Mouse (Mus musculus) large intestine, adult 2 months (tissue): ENCODE results near the gene Gm13279. TPM values are rescaled to one million over a fixed set of nuclear protein-coding genes. Genes with fewer than 3 reads are reported as not detected.
A peak's percentile ranks its signal among the peaks of the same experiment; 100 is the strongest.
"Not testable (repeated sequence)": the region's sequence is repeated elsewhere in the genome, so short reads cannot be mapped to it uniquely, and the experiment has no call there.

Source experiments
- DNase-seq: peaks from one replicate; pipeline ENCODE4 v3.0.0-alpha.2; 2012; ENCODE audit warnings: low read depth, low spot score
- WGBS: fragments of 180-500 bp; shearing (Covaris S2); methylation state at CpG from one replicate; pipeline ENCODE4 v1.1.7; 2018; 5-methylcytosine and 5-hydroxymethylcytosine counted together
- polyA plus RNA-seq: library from polyadenylated mRNA; depleted of rRNA; stranded (reverse); fragments of >200 nt; gene quantifications from 2 replicates; pipeline ENCODE4 v1.2.3, GENCODE M21; 2012; rRNA removed

Gene Gm13279
- polyA plus RNA-seq, result not detected in 2 replicates

DNA sequence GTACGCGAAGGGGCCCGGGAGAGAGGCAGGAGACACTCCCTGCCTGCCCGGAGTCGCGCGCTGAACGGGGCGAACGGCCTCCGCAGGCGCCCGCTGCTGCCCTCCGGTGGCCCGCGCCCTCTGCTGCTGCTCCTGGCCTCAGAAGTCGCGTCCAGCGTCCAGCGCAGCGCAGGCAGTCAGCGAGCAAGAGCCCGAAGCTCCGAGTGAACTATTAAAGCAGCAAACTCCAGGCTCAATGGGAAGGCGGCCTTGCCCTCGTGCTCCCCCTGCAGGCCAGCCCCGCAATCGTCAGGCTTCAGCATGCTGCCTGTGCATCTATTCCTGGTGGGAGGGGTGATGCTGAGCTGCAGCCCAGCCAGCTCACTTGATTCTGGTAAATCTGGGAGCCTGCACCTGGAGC is at the start of gene Gm13279:
Gene Gm13279, plus strand, starts transcription at position 301 of the 400 bp plus-strand sequence.
- no CpG with 5 or more reads among the region's 28 CpGs for WGBS
- DNase-seq, result not testable (repeated sequence)

DNA sequence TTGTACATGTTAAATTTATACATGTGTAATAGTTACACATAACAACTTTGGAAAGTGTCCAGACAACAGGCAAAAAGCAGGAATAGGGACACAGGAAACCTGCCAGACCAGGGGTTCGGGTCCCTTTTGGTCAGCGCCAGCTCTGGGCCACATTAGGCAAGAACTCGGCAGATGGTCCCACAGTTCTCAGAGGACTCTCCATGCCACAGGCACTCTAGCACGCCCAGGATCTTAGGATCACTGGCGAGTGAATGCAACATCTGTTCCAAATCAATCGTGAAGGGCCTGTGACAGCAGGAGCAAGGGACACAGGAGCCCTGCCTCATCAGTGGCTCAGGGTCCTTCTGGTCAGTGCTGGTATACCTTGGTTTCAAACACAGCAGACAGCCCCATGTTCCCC is 47.3 kb upstream of the Gm13279 start:
- no peak for DNase-seq
- WGBS, result 69% methylated on average over 6 of the region's 6 CpGs

GRCm38 (mm10) chr4:88754818-88755340 is 42.3 kb upstream of the Gm13279 start, which contains the start of gene Gm13271:
Gm13271 (plus strand) TSS chr4:88754868.
- not testable (repeated sequence) for DNase-seq

DNA sequence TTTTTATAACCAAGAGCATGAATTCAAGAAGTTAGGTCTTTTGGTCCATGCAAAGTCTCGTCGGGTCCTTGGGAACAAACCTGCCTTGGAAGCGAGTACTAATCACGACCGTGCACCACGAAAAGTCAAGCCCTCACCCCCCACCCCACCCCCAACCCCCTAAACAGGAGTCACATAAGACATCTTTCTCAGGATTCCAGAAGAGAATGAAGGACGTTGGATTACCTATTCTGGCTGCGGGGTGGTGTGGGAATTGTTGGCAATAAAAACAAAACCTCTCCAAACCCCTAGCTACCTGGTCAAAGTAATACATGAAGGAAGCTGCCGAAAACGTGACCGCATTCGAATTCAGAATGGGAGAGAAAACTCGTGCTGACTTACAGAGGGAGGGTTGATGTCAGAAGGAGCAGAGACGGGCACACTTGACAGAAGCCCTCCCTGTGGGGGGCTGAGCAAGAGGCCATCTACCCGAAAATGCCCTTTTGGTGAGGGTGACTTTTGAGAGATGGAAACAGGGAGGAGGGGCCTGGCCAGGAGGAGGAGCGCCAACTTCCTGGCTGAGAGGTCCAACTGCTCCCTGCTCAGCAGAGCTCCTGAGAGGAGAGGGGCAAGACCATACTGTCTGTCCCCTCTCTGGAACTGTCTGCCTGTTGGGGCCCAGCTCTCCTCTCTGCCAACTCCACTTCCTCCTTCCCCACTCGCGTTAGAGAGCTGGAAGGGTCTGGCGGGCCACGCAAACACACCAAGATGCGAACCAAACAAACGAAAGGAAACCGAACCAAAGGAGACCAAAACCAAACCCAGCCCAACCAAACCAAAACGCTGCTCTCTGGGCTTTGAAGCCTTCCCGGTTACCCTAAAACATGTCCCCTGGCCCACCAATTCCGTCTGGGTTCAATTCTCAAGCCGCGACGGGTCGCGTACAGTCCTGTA is 40.4 kb upstream of the Gm13279 start:
- DNase-seq, result not testable (repeated sequence)
- 8% methylated on average over 29 of the region's 31 CpGs for WGBS

More at GRCm38 (mm10) chr4:88754818-88755340, 42.3 kb upstream of the Gm13279 start, which contains the start of gene Gm13271:
- WGBS, result 84% methylated on average over 15 of the region's 15 CpGs

DNA sequence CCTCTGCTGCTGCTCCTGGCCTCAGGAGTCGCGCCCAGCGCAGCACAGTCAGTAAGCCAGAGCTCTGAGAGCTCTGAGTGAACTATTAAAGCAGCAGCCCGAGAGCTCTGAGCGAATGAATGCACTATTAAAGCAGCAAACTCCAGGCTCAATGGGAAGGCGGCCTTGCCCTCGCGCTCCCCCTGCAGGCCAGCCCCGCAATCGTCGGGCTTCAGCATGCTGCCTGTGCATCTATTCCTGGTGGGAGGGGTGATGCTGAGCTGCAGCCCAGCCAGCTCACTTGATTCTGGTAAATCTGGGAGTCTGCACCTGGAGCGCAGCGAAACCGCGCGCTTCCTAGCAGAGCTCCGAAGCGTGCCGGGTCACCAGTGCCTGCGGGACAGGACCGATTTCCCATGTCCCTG is 39.6 kb upstream of the Gm13279 start:
- peak; percentile 35 for DNase-seq
- under 1% methylated on average over 21 of the region's 21 CpGs for WGBS

DNA sequence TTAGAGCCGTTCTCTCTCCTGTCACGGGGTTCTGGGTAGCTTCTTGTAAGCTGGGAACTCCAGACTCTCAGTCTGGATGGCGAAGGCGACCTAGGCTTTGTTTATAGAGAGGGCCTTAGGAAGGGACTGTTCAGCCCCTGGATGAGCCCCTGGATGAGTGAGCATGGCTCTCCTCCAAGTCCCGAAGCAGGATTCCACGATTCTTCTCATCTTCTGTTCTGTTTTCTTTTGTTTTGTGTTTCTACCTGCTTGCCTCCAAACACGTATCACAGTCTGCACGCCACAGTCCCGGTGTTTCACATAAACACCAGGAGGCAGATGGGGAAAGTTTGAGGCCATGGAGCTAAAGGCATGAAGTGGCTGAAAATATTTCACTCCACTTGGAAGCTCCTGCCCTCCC is 38.4 kb upstream of the Gm13279 start:
- not testable (repeated sequence) for DNase-seq
- WGBS, result 83% methylated on average over 9 of the region's 9 CpGs

DNA sequence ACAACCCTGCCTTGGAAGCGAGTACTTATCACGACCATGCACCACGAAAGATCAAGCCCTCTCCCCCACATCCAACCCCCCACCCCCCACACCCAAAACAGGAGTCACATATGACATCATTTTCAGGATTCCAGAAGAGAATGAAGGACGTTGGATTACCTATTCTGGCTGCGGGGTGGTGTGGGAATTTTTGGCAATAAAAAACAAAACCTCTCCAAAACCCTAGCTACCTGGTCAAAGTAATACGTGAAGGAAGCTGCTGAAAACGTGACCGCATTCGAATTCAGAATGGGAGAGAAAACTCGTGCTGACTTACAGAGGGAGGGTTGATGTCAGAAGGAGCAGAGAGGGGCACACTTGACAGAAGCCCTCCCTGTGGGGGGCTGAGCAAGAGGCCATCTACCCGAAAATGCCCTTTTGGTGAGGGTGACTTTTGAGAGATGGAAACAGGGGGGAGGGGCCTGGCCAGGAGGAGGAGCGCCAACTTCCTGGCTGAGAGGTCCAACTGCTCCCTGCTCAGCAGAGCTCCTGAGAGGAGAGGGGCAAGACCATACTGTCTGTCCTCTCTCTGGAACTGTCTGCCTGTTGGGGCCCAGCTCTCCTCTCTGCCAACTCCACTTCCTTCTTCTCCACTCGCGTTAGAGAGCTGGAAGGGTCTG is 37.5 kb upstream of the Gm13279 start, which contains the start of gene Gm13283:
Gene Gm13283, plus strand, starts transcription at position 510 of the 659 bp plus-strand sequence.
- DNase-seq, result not testable (repeated sequence)

GRCm38 (mm10) chr4:88760431-88760830 is 36.8 kb upstream of the Gm13279 start:
- DNase-seq, result peak; percentile 51

More for the DNA sequence above, 37.5 kb upstream of the Gm13279 start, which contains the start of gene Gm13283:
- 19% methylated on average over 10 of the region's 14 CpGs for WGBS

DNA sequence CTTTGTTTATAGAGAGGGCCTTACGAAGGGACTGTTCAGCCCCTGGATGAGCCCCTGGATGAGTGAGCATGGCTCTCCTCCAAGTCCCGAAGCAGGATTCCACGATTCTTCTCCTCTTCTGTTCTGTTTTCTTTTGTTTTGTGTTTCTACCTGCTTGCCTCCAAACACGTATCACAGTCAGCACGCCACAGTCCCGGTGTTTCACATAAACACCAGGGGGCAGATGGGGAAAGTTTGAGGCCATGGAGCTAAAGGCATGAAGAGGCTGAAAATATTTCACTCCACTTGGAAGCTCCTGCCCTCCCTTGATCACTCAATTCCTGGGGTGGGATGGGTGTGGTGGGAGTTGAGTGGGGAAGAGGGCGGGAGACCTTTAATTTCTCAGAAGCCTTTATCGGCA is 35.4 kb upstream of the Gm13279 start:
- WGBS, result 70% methylated on average over 6 of the region's 8 CpGs
- DNase-seq, result not testable (repeated sequence)

More at GRCm38 (mm10) chr4:88760431-88760830, 36.8 kb upstream of the Gm13279 start:
- whole genome bisulfite sequencing, result 0% methylated on average over 24 of the region's 28 CpGs

DNA sequence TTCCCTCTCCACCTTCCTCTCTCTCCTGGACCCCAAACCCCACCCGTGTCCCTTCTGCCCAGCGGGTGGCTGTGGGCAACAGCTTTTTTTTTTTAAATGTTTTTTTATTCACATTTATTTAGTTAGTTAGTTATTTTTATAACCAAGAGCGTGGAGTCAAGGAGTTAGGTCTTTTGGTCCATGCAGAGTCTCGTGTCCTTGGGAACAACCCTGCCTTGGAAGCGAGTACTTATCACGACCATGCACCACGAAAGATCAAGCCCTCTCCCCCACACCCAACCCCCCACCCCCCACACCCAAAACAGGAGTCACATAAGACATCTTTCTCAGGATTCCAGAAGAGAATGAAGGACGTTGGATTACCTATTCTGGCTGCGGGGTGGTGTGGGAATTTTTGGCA is 34.9 kb upstream of the Gm13279 start:
- not testable (repeated sequence) for DNase-seq
- 49% methylated on average over 9 of the region's 9 CpGs for WGBS

GRCm38 (mm10) chr4:88763384-88764018 is 33.7 kb upstream of the Gm13279 start:
- 3% methylated on average over 34 of the region's 42 CpGs for WGBS
- DNase-seq, result peak; percentile 25

DNA sequence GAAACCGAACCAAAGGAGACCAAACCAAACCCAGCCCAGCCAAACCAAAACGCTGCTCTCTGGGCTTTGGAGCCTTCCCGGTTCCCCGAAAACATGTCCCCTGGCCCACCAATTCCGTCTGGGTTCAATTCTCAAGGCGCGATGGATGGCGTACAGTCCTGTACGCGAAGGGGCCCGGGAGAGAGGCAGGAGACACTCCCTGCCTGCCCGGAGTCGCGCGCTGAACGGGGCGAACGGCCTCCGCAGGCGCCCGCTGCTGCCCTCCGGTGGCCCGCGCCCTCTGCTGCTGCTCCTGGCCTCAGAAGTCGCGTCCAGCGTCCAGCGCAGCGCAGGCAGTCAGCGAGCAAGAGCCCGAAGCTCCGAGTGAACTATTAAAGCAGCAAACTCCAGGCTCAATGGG is 23.7 kb upstream of the Gm13279 start, which contains the start of gene Gm13290:
Gene Gm13290, plus strand, starts transcription at position 301 of the 400 bp plus-strand sequence.
- WGBS, result no CpG with 5 or more reads among the region's 32 CpGs

DNA sequence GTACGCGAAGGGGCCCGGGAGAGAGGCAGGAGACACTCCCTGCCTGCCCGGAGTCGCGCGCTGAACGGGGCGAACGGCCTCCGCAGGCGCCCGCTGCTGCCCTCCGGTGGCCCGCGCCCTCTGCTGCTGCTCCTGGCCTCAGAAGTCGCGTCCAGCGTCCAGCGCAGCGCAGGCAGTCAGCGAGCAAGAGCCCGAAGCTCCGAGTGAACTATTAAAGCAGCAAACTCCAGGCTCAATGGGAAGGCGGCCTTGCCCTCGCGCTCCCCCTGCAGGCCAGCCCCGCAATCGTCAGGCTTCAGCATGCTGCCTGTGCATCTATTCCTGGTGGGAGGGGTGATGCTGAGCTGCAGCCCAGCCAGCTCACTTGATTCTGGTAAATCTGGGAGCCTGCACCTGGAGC is 20.6 kb upstream of the Gm13279 start, which contains the start of gene Gm13289:
Gene Gm13289, plus strand, starts transcription at position 301 of the 400 bp plus-strand sequence.
- DNase-seq, result not testable (repeated sequence)
- WGBS, result no CpG with 5 or more reads among the region's 29 CpGs

More for the DNA sequence above, 23.7 kb upstream of the Gm13279 start, which contains the start of gene Gm13290:
- DNase-seq, result not testable (repeated sequence)

DNA sequence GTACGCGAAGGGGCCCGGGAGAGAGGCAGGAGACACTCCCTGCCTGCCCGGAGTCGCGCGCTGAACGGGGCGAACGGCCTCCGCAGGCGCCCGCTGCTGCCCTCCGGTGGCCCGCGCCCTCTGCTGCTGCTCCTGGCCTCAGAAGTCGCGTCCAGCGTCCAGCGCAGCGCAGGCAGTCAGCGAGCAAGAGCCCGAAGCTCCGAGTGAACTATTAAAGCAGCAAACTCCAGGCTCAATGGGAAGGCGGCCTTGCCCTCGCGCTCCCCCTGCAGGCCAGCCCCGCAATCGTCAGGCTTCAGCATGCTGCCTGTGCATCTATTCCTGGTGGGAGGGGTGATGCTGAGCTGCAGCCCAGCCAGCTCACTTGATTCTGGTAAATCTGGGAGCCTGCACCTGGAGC is 17.6 kb upstream of the Gm13279 start, which contains the start of gene Gm13272:
Gene Gm13272, plus strand, starts transcription at position 301 of the 400 bp plus-strand sequence.
- WGBS, result no CpG with 5 or more reads among the region's 29 CpGs

DNA sequence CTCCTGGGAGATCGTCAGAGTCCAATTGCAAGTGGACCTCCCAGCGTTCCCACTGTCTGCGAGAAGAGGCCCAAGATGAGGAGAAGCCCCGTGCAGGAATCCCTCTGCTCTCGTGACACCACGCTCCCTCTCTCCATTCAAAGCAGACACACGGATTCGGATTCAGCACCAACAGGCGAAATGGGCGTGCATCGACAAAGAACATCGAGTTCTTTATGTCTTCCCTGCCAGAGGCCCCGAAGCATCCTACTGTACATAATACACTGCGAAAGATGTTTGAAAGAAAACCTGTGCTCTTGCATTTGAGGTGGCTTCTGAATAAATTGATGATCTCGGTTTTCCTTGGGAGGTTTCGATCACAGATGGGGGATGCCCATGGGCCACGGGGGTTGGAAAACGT is 16.9 kb upstream of the Gm13279 start:
- DNase-seq, result not testable (repeated sequence)
- 60% methylated on average over 16 of the region's 18 CpGs for WGBS

More for the DNA sequence above, 17.6 kb upstream of the Gm13279 start, which contains the start of gene Gm13272:
- DNase-seq, result not testable (repeated sequence)

DNA sequence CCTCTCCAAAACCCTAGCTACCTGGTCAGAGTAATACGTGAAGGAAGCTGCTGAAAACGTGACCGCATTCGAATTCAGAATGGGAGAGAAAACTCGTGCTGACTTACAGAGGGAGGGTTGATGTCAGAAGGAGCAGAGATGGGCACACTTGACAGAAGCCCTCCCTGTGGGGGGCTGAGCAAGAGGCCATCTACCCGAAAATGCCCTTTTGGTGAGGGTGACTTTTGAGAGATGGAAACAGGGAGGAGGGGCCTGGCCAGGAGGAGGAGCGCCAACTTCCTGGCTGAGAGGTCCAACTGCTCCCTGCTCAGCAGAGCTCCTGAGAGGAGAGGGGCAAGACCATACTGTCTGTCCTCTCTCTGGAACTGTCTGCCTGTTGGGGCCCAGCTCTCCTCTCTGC is 15.4 kb upstream of the Gm13279 start, which contains the start of gene Ifnz:
Gene Ifnz, plus strand, starts transcription at position 301 of the 400 bp plus-strand sequence.
- 18% methylated on average over 4 of the region's 7 CpGs for WGBS
- not testable (repeated sequence) for DNase-seq

GRCm38 (mm10) chr4:88782335-88782734 is 14.9 kb upstream of the Gm13279 start:
- DNase-seq, result not testable (repeated sequence)
- WGBS, result 0% methylated on average over 16 of the region's 31 CpGs

GRCm38 (mm10) chr4:88785409-88785808 is 11.8 kb upstream of the Gm13279 start, which contains the start of gene Gm13276:
Gm13276 (plus strand) TSS chr4:88785709.
- DNase-seq, result not testable (repeated sequence)
- no CpG with 5 or more reads among the region's 27 CpGs for WGBS

DNA sequence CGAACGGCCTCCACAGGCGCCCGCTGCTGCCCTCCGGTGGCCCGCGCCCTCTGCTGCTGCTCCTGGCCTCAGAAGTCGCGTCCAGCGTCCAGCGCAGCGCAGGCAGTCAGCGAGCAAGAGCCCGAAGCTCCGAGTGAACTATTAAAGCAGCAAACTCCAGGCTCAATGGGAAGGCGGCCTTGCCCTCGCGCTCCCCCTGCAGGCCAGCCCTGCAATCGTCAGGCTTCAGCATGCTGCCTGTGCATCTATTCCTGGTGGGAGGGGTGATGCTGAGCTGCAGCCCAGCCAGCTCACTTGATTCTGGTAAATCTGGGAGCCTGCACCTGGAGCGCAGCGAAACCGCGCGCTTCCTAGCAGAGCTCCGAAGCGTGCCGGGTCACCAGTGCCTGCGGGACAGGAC is 8.8 kb upstream of the Gm13279 start, which contains the start of gene Gm13277:
Gene Gm13277, plus strand, starts transcription at position 231 of the 400 bp plus-strand sequence.
- not testable (repeated sequence) for DNase-seq

More for the DNA sequence above, 8.8 kb upstream of the Gm13279 start, which contains the start of gene Gm13277:
- WGBS, result 0% methylated on average over 4 of the region's 28 CpGs
